Mouse (Mus musculus) kidney, adult 9 months (tissue): ENCODE measurements around the gene Plekhb1.

Source experiments
- DNase-seq: peaks from one replicate; pipeline ENCODE4 v3.0.0; 2022

The Plekhb1 gene

GRCm38 (mm10) chr7:100662231-100662630, at the start of gene Plekhb1:
TSS of gene Plekhb1 (minus strand) at chr7:100662414.
- DNase-seq = no peak

DNA sequence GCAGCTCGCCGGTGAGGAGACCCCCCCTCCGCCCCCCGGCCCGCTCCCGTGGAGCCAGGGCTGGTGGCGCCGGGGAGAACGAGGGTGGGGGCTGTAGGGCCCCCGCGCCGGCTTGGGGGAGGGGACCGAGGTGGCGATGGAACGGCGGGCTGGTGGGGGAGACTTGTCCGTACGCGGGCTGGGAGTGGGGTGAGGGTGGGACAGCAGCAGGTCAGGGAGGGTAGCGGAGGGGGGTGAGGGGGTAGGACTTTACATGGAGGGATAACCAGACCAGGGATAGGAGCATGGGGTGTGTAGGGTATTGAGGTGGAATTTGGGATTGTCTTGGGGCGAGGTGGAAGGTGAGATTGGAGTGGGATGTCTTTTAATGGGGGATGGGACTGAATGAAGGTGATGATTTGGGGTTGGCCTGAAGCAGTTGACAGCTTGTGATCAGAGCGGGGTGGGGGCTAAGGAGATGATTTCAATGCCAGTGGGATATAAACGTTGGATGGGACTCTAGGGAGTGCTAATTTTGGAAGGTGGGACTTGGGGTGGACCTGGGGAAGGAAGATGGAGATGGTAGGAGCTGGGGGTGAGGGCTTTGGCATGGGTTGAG, 44.8 kb upstream of the Plekhb1 start:
- peak; percentile 25 for DNase-seq

DNA sequence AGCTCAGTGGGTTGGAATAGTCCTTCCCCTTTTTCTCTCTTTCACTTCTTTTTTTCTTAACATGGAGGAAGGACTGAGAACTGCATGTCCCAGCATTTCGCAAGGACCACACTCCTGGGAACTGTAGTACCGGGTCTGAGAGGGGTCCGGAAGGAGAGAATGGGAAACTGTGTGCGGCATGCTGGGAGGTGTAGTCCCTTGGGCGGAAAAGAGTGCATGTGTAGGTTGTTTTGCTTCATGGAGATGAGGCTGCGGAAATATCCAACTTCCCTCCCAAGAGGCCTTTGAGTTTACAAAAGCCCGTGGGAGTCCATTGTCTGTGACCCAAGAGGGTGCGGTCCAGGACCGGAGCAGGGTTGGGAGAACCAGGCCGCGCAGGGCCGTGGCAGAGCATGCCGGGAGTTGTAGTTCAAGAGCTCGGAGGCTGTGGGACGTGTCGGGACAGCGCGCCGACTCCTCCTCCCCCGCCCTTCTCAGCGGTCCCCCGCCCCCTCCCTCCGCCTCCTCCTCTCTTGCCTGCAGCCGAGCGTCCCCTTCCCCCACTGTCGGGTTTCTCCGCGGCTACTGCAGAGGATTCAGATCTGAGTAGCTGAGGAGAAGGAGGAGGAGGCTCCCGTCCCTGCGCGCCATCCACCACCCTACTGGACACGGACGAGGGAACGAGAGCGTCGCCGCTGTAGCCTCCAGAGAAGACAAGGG, 44.1 kb upstream of the Plekhb1 start, which contains the start of gene Fam168a:
Gene Fam168a, plus strand, starts transcription at position 493 of the 699 bp plus-strand sequence.
- DNase-seq = peak; percentile 96

DNA sequence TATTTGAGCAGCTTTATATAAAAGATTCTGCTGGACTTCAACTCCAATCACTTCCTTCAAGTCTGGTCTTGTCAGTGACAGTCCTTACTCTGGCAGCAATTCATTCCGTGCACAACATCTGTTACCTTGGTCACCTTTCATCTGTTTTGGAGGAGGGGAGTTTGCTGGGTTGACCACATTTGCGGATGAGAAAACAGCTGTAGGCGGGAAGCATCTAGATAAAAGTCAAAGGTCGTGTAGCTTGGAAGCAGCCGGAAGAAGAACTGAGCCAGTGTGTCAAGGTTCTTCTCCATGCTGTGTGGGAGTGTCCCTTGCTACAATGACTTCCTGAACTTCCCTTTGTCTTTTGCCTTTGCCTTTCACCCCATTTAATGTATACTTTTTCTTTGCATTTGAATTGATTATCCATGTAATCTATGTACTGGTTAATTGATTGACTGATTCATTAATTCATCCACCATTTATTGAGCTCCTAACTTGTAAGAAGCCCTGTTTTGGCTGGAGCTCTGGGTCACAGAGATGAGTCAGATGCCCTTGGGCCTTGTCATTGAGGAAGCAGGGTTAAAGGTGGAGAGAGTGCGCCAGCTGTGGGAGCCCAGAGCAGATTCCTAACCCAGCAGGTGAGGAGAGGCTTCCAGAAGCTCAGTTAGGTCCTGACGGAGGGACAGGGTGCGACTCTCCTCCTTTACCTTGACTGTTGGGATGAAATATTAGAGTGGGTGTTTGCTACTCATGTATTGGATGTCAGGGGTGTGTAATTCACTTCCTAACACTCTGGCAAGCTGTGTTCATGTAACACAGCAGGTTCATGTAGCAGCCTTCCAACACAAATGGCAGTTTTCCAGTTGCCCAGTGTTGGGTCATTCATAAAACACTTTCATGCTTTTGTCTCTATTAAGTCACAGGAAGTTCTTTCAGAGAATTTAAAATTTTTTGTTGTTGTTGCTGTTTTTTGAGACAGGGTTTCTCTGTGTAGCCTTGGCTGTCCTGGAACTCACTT, 37.9 kb upstream of the Plekhb1 start:
- peak; percentile 9 for DNase-seq

- no peak for DNase-seq
These were observed 31.0 kb upstream of the Plekhb1 start for GRCm38 (mm10) chr7:100693199-100693598.

DNA sequence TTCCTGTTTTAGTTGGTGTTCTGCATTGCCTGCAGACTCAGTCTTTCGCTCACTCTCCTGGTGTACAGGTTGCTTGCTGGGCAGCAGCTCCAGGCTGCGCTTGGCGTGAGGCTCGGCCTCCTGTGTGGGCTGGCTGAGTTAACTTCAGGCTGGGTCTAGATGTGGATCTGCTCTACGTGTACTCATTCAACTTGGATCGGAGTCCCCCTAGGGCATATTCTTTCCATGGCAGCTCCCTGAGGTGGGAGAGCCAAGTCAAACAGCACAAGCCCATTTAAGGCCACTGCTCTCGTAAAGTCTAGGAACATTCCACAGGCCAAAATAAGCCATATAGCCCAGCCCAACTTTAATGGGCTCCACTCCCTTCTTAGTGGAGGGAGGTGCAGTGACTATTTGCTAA, 26.3 kb upstream of the Plekhb1 start:
- DNase-seq = no peak

- peak; percentile 64 for DNase-seq
These were observed 23.1 kb upstream of the Plekhb1 start for GRCm38 (mm10) chr7:100685061-100686030.

DNA sequence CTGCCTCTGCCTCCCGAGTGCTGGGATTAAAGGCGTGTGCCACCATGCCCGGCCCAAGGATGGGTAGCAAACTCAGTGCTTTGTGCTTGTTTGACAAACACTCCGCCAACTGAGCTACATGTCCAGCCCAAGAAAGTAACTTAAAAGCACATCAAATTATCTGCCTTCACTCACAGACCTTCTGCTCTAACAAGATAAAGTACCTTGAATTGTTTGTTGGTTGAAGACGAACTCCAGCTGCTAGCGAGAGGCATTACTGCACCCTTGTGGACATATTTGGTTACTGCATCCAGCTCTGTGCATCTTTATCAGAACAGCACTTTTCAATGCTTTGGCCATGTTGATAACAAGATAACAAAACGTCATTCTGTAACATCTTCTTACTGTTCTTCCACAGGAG, 22.3 kb upstream of the Plekhb1 start:
- peak; percentile 67 for DNase-seq

GRCm38 (mm10) chr7:100684081-100684480, 21.9 kb upstream of the Plekhb1 start:
- DNase-seq = no peak

- no peak for DNase-seq
These were observed 21.0 kb upstream of the Plekhb1 start for GRCm38 (mm10) chr7:100683241-100683640.

GRCm38 (mm10) chr7:100681132-100681531, 18.9 kb upstream of the Plekhb1 start:
- DNase-seq = no peak

DNA sequence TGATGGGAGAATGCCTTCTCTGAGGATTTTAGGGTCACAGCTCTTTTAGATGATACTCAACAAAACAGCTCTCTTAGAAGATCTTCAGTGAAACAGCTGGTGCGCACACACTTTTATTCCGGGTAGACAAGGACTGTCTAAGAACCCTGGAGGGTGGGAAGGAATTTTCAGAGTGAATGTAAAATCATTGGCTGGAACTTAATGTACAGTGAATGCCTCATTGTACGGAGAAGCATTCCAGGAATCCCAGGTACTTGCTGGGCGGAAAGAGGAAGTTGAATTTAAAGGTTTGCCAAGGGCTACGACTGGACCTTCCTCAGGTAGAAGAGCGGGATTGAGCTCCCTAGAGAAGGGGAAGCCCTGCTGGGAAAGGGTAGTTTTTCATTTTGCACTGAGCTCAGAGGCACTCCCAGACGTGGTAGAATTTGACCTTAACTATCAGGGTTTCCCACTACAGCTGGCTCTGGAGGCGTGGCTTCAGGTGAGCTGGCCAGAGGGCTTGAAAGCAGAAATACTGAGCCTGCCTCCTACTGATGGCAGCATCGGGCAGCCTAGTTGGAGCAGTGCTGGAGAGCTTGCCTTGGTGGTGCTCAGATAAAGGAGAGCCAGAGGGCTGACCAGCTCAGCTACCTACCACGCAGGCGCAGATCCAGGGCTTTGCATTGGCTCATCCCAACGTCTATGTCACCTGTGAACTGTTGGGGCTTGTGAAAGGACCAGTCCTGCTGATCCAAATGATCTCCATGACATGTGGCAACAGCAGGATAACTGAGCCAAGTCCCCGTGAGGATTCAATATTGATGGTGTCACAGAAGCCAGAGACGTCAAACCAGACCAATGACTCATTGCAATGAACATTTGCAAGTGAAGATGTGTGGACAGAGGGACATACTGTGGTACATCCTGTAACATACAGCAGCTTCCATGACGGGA, 17.0 kb upstream of the Plekhb1 start:
- DNase-seq = no peak

DNA sequence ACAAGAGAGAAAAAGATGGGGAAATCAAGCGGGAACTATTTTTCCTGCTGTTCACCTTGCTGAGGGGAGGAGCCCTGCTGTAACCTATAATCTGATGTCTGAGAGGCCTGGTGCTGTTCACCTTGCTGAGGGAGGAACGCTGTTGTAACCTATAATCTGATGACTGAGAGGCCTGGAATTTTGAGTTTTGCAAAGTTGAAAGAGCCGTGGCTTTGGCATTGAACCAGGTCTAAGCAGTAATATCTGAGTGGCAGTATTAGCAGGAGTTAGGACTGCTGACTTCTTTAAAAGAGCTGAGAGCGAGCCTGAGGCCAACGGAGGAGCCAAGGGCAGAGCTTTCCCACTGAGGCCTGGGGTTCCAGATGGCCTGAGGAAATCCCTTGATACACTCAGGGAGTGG, 15.8 kb upstream of the Plekhb1 start:
- DNase-seq = no peak

GRCm38 (mm10) chr7:100674941-100675340, 12.7 kb upstream of the Plekhb1 start:
- DNase-seq = no peak

- DNase-seq = no peak
These were observed 11.2 kb upstream of the Plekhb1 start for GRCm38 (mm10) chr7:100673452-100673851.

DNA sequence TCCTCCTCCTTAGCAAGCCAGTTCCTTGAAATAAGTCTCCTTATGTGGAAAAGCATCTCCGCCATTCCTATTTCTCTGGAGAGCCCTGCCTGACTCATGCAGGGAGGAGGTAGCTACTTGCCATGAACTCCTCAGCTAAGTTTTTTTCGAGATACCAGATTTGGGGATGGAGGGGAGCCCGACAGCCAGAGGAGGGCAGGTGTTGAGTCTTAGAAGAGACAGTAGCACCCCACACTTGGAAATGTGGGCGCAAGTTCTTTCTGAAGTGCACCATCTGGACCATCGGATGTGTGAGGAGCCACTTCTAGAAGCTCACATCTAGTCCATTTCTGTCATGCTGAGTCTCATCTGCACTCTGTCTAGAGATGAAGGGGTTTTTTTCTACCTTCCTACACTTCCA, 8.4 kb upstream of the Plekhb1 start:
- no peak for DNase-seq

GRCm38 (mm10) chr7:100663729-100664304, 1.6 kb upstream of the Plekhb1 start:
- no peak for DNase-seq

GRCm38 (mm10) chr7:100663190-100663589, 976 bp upstream of the Plekhb1 start:
- peak; percentile 96 for DNase-seq

GRCm38 (mm10) chr7:100661264-100661663, 950 bp downstream of the Plekhb1 start:
- DNase-seq = no peak

GRCm38 (mm10) chr7:100658093-100658578, 4.1 kb downstream of the Plekhb1 start:
- peak; percentile 48 for DNase-seq
